Mouse (Mus musculus) cerebellum, adult (tissue): ENCODE measurements at regions not wholly inside any gene's neighbourhood (a gene's known extent, or its start where the extent isn't known, plus 50 kb on each side); places are given as distances from the start of the nearest gene placed in this dataset.

Source experiments
- ATAC-seq: cut with Nextera tagmentation; 2 replicates; pipeline ENCODE4 v1.9.2; 2017; ENCODE audit warnings: mild to moderate bottlenecking, moderate library complexity, mixed read lengths; ENCODE audit not compliant: insufficient number of reproducible peaks, low FRiP score, low TSS enrichment

GRCm38 (mm10) chr11:57958233-57958632 lies 50.6 kb upstream of the Larp1 start:
- ATAC-seq = no peak

DNA sequence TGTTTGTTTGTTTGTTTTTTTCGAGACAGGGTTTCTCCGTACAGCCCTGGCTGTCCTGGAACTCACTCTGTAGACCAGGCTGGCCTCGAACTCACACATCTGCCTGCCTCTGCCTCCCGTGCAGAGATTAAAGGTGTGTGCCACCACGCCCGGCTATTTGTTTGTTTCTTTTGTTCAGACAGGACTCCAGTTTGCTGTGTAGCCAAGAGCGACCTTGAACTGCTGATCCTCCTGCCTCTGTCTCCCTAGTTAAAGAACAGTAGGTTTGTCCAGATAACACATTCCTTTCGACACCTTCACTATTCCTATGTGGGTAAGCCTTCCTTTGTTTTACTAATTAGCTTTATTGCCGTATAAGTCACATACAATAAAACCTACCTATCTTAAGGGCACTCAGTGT lies 52.0 kb upstream of the Larp1 start:
- no peak for ATAC-seq

- ATAC-seq = no peak
Measured at GRCm38 (mm10) chr11:57956076-57956475, 52.8 kb upstream of the Larp1 start.

DNA sequence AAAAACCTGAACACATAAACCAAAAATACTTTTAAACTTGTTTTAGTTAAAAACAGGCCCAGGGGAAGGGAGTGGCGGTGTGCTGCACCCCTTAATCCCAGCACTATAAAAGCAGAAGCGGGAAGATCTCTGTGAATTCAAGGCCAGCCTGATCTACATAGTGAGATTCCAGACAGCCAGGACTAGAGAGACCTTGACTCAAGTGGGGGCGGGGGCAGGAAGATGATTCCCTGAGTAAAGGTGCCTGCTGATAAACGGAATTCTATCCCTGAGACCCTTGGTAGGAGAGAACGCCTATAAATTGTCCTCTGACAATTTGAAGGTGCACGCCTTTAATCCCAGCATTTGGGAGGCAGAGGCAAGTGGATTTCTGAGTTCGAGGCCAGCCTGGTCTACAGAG lies 53.4 kb upstream of the Larp1 start:
- ATAC-seq = no peak

DNA sequence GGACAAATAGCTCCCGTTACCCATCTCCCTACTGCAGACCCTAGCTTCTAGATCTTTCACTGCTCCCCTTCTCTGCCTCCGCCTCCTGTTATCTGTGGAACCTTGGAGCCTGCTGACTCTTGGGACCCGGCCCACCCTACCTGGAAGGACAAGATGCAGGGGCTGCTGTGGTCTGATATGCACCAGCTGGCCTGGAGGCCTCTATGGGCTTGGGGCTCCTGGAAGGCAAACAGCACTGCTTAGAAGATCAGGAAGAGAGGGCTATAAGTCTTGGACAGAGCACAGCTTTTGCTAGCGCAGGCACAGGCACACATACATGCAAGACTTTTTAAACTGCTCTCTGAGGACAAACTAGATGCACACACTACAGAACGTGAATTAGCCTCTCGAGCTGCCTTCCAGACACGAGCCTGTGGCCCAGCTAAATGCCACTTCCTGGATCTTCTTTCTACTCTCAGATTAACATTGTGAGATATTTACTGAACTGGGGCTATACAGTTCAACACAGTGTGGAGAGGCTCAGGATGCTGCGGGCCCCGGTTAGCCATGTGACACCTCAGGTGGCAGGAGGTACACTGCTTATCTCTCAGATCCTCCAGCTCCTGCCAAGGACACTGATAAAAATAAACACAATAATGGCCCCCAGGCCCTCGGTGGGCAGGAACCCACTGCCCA lies 54.2 kb upstream of the Larp1 start:
- ATAC-seq = no peak

- no peak for ATAC-seq
Measured at GRCm38 (mm10) chr11:57953694-57954093, 55.2 kb upstream of the Larp1 start.

DNA sequence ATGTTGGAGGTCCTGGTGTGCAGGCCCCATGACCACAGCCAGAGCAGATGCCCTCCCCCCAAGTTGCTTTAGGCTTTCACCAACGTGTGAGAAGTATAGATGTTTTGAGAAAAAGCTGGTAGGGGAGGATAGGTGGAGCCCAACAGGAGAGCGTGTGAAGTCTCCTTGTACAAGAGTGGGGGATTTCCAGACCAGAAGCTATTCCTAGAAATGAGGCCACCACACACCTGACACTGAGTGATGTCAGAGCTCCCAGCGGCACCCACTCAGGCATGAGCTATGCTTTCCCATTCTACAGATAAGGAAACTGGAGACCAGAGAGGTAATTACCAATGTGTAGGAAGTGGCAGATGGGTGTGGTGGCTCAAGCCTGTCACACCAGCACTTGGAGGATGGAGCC lies 56.2 kb upstream of the Larp1 start:
- ATAC-seq = no peak

DNA sequence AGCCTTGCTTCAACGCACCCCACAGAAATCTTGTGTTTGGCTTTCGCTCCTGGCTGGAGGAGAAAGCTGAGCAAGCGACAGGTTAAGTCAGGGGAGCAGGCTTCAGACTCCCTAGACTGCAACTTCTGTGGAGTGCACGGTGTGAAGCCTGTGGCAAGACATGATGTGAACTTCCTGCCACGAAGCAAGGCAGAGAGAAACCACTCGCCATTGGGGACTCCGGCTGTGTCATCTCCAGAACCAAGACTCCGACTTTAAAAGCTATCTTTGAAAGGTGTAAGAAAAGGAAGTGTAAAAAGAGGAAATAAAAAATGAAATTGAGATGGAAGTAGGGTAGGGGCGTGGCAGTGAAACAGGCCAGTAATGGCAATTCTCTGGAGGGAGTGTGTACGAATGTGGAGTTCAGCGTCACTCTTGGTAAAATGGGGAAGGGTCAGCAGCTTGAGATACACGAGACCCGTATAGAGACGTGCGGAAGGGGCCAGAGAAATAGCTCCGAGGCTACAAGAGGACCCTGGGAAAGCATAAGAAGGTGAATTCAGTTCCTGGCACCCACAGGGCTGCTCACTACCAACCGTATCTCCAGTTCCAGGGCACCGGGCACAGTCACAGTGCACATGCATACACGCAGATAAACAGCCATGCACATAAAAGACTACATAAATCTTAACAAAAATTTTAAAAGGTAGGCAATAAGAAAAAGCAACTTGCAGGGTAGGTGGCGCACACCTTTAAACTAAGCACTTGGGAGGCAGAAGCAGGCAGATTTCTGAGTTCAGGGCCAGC lies 57.1 kb upstream of the Larp1 start:
- ATAC-seq = no peak

DNA sequence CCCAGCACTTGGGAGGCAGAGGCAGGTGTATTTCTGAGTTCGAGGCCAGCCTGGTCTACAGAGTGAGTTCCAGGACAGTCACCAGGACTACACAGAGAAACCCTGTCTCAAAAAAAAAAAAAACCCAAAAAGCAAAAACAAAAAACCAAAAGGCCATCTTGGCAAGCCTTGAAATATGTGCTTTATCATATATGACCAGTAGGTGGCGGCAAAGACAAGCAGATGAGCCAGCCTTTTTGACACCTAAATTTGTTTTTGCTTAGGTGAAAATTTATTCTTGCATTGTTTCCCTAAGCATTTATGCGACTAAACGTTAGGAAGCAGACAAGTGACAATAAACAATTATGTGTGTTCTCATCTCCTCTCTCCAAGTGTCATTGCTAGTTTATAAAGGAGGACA lies 57.9 kb upstream of the Larp1 start:
- ATAC-seq = no peak

DNA sequence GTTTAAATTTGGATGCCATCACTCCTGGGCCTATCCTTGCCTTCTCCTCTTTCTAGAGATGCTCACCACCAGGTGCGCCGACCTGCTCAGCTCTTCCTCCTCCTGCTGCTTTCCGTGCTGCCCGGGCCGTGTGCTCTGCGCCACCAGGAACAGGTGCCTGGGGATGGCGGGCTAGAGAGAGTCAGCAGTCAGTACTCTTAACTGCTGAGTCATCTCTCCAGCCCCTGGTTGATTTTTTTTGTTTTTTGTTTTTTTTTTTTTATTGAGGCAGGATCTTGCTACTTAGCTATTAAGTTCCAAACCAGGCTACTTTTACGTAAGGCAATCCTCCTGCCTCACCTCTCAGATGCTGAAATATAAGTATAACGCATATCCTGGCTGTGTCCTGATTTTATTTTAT lies 59.8 kb upstream of the Larp1 start:
- no peak for ATAC-seq

DNA sequence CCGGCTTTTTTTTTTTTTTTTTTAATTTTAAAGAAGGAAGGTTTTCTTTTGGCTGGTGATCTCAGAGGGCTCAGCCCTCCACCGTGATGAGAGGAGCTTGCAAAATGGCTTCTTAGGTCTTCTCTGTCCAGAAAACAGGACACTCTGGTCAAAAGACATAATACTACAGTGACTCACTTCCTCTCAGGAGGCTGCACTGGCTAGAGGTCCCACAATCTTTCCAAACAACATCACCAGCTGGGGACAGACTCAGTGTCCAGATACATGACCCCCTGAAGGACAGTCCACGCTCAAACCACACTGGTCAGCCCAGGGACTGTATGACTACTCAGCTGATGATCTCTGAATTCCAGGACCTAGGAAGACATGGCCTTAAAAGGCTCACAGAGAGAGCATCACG lies 61.5 kb upstream of the Larp1 start:
- no peak for ATAC-seq

GRCm38 (mm10) chr11:57934391-57934850 lies 74.4 kb upstream of the Larp1 start:
- peak; percentile 64 for ATAC-seq

GRCm38 (mm10) chr11:57933065-57933464 lies 75.8 kb upstream of the Larp1 start:
- ATAC-seq = no peak

DNA sequence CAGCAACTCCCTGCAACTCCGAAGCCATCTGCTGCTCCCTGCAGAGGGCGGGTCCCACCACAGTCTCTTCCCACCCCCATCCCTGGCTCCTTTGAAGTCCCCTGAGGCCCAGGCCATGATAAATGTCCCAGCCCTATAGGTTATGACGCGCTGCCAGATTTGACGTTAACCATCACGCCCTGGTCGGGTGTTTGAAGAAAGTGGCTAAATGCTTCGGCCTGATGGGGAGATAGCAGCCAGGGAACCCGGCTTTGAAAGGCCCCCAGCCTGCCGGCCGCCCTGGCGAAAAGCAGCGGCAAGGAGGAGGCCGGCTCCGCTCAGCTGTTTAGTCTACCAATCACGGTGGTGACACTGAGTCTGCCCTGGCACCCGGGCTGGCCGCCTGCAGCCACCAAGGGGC lies 79.4 kb upstream of the Larp1 start:
- ATAC-seq = no peak

- no peak for ATAC-seq
Measured at GRCm38 (mm10) chr11:57920263-57920662, 87.6 kb upstream of the Hand1 start.

GRCm38 (mm10) chr11:57918447-57919059 lies 85.9 kb upstream of the Hand1 start:
- ATAC-seq = no peak

- ATAC-seq = no peak
Measured at GRCm38 (mm10) chr11:57917974-57918373, 85.4 kb upstream of the Hand1 start.

DNA sequence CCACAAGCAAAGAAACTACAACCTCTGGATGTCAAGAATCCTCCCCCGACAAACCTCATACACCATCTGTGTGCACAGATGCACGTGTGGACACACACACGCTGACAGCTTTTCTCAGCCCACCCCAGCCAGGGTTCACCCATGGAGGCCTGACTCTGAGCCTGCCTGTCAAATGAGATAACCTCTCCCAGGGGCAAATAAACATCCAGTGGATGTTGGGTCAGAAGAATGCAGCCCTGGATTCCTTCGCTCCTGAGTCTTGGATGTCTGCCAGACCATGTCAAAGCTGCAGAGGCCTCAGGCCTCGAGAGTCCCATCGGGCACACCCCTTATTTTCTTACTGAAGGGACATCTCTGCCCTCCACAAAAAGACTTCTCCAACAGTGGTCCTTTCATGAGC lies 83.4 kb upstream of the Hand1 start:
- ATAC-seq = no peak

DNA sequence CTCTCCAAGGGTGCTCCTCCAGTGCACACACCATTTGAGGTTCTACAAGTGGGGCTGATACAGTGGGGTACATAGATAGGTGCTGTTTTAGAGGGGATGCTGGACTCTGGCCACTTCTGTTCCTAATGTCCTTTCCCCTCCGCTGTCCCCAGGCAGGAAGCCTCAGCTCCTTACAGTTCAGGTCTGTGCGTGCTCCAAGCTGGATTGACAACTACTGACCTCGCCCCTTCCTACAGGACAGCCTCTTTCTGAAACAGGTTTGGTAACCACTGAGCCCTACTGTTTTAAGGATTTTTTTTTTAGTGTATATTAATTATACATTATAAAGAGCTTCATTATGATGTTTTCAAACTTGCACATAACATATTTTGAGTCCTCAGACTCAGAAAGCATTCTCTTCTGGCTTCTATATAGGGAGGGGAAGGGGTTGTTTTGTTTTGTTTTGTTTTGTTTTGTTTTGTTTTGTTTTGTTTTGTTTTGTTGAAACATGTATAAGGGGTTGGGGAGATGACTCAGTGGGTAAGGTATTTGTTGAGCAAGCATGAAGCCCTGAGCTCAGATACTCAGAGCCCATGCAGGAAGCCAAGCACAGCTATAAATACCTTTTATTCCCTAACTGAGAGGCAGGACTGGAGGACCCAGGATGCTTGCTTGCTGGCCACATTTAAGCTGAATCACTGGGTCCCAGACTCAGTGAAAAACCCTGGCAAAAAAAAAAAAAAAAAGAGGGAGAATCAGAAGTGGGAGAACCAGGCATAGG lies 81.4 kb upstream of the Hand1 start:
- ATAC-seq = no peak

- no peak for ATAC-seq
Measured at GRCm38 (mm10) chr11:57913020-57913699, 80.5 kb upstream of the Hand1 start.
